Comparison of ENCODE assay signal across 10 mouse cellular contexts in genomic region chr4:153806820-153807436, GRCm38 (mm10).
DNase-seq lines count a peak whose midpoint lies in the region; ATAC-seq lines count a peak whose summit lies in the region.
"Had no signal": no experiment of that assay in that cellular context is flagged by ENCODE, and none has a peak within 500 bp of the region (broad histone marks: within the 10 kb centered on the region; RNA-seq: fewer than 3 reads in every experiment).

No protein-coding gene starts in this region.

- peak; percentile 15 for DNase-seq in left cerebral cortex, postnatal 4 days
- DNase-seq in left cerebral cortex, adult 9 months (ENCODE audit: low spot score in 2 of 2), result no peak
- DNase-seq in embryonic facial prominence, embryonic 14.5 days (ENCODE audit: low spot score), result peak; percentile 38
- DNase-seq in intestine, embryonic 14.5 days (ENCODE audit: low spot score), result peak; percentile 58
- DNase-seq in retina, embryonic 14.5 days (ENCODE audit: low spot score), result peak; percentile 71
- DNase-seq in lung, postnatal 4 days, result no peak
- DNase-seq in adrenal gland, adult 2 months, result no peak
- DNase-seq in heart, postnatal 36 days, result no peak

- H3K36me3 ChIP-seq in embryonic facial prominence, embryonic 14.5 days (ENCODE audit: control insufficient read depth, insufficient read depth, low read length), result no peaks in the 10 kb centered on the region
- H3K36me3 ChIP-seq in intestine, embryonic 14.5 days (ENCODE audit: control insufficient read depth, insufficient read depth, low read length), result no peaks in the 10 kb centered on the region
- H3K36me3 ChIP-seq: limb, embryonic 12.5 days had no signal

- H3K9ac ChIP-seq in embryonic facial prominence, embryonic 14.5 days (ENCODE audit: low read depth, low read length), result no peak overlapping the region
- no peak overlapping the region for H3K9ac ChIP-seq in intestine, embryonic 14.5 days (ENCODE audit: low read length)
- H3K9ac ChIP-seq: limb, embryonic 12.5 days had no signal

- no peaks in the 10 kb centered on the region for H3K4me1 ChIP-seq in embryonic facial prominence, embryonic 14.5 days (ENCODE audit: control insufficient read depth, insufficient read depth, low read length)
- no peaks in the 10 kb centered on the region for H3K4me1 ChIP-seq in intestine, embryonic 14.5 days (replicated peaks; ENCODE audit: control insufficient read depth, insufficient read depth, low read length)
- H3K4me1 ChIP-seq: limb, embryonic 12.5 days had no signal

- peaks cover 16% of the 10 kb centered on the region; the same call in 1 of the 2 replicates for H3K27me3 ChIP-seq in embryonic facial prominence, embryonic 14.5 days (replicated peaks; ENCODE audit: control insufficient read depth, insufficient read depth, low read length)
- H3K27me3 ChIP-seq in intestine, embryonic 14.5 days (replicated peaks; ENCODE audit: control insufficient read depth, insufficient read depth, low read length), result 0 out of 2 replicates have a peak, but pooled peaks cover 4% of the 10 kb centered on the region

- no peak overlapping the region for H3K4me3 ChIP-seq in embryonic facial prominence, embryonic 14.5 days (ENCODE audit: low read depth, low read length)
- no peak overlapping the region for H3K4me3 ChIP-seq in intestine, embryonic 14.5 days (ENCODE audit: low read depth, low read length)
- H3K4me3 ChIP-seq: limb, embryonic 12.5 days had no signal

- peak overlapping the region; percentile 10; the same call in 1 of the 2 replicates for H3K4me2 ChIP-seq in embryonic facial prominence, embryonic 14.5 days (ENCODE audit: low read depth, low read length)
- no peak overlapping the region for H3K4me2 ChIP-seq in intestine, embryonic 14.5 days (ENCODE audit: low read length)
- H3K4me2 ChIP-seq: limb, embryonic 12.5 days had no signal

- peak; percentile 51; the same call in 1 of the 2 replicates for ATAC-seq in embryonic facial prominence, embryonic 14.5 days (ENCODE audit: low read depth)
- no peak for ATAC-seq in intestine, embryonic 14.5 days (replicated peaks; ENCODE audit: low FRiP score, low TSS enrichment, low read depth)

- 29% methylated on average over 10 of the region's 10 CpGs for WGBS in embryonic facial prominence, embryonic 14.5 days
- 33% methylated on average over 10 of the region's 10 CpGs for WGBS in intestine, embryonic 14.5 days

- intact Hi-C loops in left cerebral cortex, postnatal 4 days (cut with DNase I), result loop anchor here (5.0 kb wide), 1 partner anchor 135 kb away; no protein-coding TSS in a partner anchor
- intact Hi-C loops in heart, postnatal 36 days (cut with DNase I), result no loop called here

- no peaks in the 10 kb centered on the region for H3K9me3 ChIP-seq in embryonic facial prominence, embryonic 14.5 days (ENCODE audit: control insufficient read depth, low read length)
- no peaks in the 10 kb centered on the region for H3K9me3 ChIP-seq in intestine, embryonic 14.5 days (ENCODE audit: control insufficient read depth, low read length)
- H3K9me3 ChIP-seq: limb, embryonic 12.5 days had no signal

- H3K27ac ChIP-seq in embryonic facial prominence, embryonic 14.5 days (replicated peaks; ENCODE audit: low read depth, low read length), result no peak overlapping the region
- H3K27ac ChIP-seq in intestine, embryonic 14.5 days (ENCODE audit: low read depth), result no peak overlapping the region
- H3K27ac ChIP-seq: limb, embryonic 12.5 days; macrophage had no signal

Comparison
In these comparisons a context has a peak if more than half of its experiments do, and no peak if none do; other contexts are left out.
1. DNase-seq: peak in left cerebral cortex, postnatal 4 days (single experiment), embryonic facial prominence, embryonic 14.5 days (single experiment), intestine, embryonic 14.5 days (single experiment) and retina, embryonic 14.5 days (single experiment); none in left cerebral cortex, adult 9 months (0 of 2), lung, postnatal 4 days (0 of 2), adrenal gland, adult 2 months (single experiment) and heart, postnatal 36 days (0 of 2).